Mouse (Mus musculus): ENCODE results near the gene Brf1.

GRCm38 (mm10) chr12:112961872-112962271 lies 38.6 kb downstream of the Brf1 start:
- no peak for TF ChIP-seq POLR2A (IDR thresholded peaks at IDR 0.05; ENCODE audit: borderline replicate concordance, low read depth, low read length)
- TF ChIP-seq CTCF (IDR thresholded peaks at IDR 0.05; ENCODE audit: low read depth, low read length), result no peak

Data from bone marrow macrophage, adult 2 months (primary cell).